Mouse (Mus musculus) embryo, embryonic 11.5 days (tissue): Measurements from ENCODE around the gene Prss12.
"Not testable (repeated sequence)": the region's sequence is repeated elsewhere in the genome, so short reads cannot be mapped to it uniquely, and the experiment has no call there.

Source experiments
- DNase-seq: peaks from one replicate; pipeline ENCODE4 v3.0.0-alpha.2; 2012; ENCODE audit warnings: low read depth, low spot score

Gene Prss12

DNA sequence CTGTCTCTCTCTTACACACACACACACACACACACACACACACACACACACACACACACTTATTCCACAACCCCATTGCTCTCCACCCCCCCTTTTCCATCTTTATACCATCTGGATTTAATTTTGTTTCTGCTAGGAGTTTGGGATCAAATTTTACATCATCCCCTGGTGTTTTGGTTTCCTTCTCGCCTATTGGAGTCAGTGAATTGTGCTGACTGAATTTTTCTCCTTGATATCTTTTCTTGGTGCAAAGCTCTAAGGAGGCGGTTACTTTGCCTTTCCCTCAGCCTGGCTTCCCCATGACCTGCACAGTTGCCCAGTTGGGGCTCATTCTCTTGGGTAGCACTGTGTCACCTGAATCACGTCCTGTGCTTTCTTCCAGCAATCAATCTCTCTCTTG is 30.1 kb downstream of the Prss12 start:
- DNase-seq = no peak

DNA sequence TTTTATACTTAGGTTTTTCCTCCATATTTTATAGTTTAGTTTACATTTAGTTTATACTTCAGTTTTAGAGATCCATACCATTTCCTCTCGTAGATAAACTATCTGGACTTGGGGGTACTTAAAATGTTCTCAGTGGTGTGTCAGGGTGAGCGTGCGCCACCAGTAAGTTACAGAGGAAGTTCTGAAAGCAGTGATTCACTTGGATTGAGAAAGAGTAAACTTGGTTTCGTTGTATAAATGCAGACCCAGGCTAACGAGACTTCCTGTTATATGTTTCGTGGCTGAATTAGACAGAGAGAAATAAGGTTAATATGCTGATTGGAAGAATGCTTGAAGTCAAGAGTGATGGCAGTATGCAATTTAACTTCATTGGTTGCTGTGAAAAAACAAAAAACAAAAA is 34.6 kb downstream of the Prss12 start:
- DNase-seq = no peak

DNA sequence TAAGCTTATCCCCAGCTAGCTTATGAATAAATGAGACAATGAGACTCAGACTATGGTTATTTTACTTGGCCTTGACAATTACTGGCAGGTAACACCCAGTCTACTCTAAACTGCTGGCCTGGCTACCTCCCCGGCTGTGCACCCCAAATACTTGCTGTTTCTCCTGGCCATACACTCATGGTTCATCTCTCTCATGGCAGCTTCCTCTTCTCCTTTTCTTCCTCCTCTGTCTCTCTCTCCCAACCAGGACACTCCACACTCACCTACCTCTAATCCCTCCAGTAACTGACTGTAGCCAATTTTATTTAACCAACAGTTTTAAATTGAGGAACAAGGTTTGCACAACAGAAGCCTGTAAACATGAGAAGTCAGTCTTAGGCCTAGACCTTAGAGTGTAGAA is 45.1 kb downstream of the Prss12 start:
- no peak for DNase-seq

DNA sequence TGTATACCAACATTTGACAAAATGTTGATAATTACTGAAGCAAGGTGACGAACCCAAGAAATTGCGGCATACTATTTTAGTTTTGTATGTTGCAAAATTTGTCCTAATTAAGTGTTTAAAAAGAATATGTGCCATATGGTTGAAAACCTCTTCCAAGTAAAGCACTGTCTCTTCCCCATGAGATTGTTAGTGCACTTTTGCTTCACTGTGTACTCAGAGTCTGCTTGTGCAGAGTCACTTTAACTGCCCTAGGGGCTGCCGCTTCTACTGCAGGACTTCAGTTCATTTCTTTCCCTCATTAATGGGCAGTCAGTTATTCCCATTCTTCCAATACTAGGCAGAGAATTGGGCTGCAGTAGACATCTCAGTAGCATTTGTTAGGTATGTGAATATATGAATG is 46.5 kb downstream of the Prss12 start:
- DNase-seq = no peak

DNA sequence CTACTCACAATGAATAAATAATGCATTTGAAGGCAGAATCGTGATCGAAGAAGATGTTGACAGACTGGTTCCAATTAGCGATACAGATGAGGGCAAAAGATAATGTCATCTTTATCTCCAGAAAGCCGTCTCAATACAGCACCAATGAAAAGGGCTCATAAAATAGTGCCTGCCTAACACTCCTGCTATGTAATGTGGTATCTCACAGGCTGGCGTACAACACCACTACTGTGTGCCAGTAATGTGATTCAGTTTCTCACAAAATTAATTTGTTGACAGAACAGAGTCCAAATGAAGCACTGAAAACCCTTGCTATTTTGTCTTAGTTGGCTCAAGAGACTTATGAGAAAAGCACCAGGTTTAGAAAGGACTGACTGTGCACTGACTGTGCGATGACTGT is 48.4 kb downstream of the Prss12 start:
- no peak for DNase-seq

DNA sequence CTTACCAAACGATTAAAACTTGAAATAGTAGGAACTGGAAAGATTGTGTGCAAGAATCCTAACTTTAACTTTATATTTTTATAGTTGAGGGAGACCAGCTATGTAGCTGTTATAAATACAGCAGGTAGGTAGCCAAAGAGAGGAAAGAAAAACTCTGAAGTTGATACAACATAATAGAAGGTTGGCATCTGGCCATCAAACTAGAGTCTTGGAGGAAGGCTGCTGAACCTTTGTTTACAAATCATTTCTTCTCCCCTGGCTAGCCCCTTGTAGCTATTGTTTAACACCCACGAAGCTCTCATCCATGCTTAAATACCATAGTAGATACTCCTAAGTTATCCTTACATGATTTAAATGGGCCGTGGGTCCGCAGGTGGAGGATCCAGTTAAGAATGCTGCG is 52.1 kb downstream of the Prss12 start:
- DNase-seq = no peak

DNA sequence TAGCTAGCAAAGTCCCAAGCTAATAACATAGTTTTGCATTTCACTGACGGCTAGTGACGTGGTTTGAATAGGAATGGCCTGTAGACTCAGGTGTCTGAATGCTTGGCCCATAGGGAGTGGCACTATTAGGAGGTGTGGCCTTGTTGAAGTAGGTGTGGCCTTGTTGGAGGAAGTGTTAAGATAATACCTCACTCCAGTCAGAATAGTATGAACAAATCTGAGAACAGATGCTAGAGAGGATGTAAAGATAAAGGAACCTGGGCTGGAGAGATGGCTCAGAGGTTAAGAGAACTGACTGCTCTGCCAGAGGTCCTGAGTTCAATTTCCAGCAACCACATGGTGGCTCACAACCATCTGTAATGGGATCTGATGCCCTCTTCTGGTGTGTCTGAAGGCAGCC is 55.1 kb downstream of the Prss12 start:
- not testable (repeated sequence) for DNase-seq

DNA sequence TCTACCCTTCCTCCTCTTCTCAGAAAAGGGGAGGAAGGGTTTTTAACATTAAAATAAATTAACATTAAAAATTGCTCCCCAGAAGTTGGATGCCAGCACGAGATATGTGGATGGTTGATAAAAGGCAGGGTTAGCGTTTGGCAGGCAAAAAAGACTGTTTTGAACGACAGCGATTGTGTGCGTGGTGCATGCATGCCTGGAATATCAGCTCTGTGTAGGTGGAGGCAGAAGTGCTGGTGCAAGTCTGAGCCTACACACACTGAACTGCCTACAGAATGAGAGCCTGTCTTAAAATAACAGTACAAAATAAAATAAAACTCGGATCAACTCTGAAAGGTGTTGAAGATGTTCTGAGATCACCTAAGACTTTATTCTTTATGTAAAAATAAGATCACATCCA is 57.2 kb downstream of the Prss12 start:
- DNase-seq = no peak

DNA sequence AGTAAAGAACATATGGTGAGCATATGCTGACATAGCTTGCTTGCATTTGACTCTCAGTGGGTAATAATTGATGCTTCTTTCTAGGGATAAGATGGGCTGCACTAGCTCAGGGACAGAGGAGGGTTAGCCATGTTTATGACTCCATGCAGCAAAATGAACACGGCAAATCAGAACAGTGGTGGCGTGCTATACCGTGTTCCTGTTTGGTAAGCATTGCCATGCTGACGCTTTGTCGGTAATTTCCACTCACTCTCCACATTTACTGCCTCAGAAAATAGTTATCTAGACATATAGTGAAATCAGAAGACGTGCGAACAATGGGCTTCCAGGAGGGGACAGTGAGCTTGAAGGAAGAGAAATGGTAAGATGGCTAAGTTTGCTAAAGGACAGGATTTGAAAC is 58.1 kb downstream of the Prss12 start:
- DNase-seq = no peak

DNA sequence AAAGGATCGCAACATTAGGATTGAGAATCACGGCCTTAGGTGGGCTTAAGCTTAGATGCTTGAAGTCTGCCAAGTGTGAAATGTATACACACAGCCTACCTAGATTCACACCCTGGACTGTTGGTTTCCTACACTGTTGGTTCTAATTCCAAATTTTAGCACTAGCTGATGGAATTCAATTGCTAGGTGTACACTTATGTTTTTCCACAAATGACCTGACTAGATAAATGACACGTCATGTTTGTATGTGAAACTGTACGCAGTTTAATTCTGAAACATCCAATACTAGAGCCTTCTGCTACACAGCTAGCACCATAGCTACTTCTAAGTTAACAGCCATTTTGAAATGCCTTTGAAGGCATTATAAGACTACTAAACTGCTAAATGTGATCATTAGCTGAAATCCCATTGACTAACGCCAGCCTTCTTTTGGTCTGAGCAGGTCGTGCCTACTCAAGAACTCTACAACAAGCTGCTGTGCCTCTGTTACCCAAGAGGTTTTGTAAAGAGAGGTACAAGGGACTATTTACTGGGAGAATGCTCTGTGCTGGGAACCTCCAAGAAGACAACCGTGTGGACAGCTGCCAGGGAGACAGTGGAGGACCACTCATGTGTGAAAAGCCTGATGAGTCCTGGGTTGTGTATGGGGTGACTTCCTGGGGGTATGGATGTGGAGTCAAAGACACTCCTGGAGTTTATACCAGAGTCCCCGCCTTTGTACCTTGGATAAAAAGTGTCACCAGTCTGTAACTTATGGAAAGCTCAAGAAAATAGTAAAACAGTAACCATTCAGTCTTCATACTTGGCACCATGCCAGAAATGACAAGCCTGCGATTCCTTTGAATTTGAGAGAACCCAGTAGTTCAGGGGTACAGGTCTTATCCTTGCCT is 59.3 kb downstream of the Prss12 start:
- DNase-seq = no peak

DNA sequence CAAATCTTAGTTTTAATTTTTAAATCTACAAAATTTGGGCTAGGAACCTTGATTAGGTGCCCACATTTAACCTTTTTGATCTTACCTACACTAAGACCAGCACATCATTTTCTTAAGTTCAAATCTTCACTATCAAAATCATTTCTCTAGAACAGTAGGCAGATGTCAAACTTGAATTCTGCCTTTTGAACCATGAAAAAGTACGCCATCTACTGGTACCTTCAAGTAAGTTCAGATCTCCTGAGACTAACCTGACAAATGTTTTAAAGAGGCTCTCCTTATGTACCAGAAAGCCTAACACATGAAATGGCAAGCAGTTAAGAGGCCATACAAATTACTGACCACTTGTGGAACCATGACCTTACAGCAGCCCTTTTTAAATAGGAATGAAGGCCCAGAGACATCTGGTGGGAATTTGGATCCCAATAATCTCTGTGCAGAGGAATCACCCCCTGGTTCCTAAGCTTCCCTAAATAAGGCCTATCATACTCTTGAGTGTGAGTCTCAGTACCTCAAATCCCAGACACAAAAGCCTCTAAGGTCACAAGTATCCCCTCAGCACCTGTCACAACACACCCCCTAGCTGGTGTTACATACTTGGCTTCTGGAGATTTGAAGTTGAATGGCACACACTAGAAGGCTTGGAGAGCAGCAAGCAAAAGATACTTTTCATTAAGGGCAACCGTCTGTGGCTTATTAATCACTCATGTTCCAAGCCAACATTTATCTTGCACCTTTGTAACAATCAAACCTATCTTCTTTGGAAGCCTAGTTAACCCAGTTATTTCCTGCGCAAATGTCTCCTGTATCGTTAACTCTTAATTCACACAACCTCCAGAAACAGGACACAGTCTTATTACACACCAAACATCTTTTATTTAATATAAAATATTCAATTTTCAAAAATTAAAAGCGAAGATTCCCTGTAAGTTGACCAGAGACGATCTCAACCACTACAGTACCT is 60.3 kb downstream of the Prss12 start:
- DNase-seq = no peak

DNA sequence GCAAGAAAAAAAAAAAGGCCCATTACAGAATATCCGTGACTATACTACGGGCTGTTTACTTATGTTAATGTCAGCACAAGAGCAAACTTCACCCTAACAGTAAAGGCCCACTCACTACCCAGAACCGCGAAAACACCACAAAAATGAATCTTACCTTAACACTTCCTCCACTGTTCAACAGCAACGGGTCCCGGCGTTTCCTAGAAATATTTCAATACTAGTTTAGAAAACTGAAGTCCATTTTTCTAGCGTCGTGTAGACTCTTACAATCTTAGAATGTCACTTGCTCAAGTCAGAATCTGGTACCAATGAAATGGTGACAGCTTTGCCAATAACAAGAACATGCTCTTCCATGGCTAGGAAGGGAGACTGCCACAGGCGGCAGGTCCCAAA is 60.9 kb downstream of the Prss12 start:
- no peak for DNase-seq

DNA sequence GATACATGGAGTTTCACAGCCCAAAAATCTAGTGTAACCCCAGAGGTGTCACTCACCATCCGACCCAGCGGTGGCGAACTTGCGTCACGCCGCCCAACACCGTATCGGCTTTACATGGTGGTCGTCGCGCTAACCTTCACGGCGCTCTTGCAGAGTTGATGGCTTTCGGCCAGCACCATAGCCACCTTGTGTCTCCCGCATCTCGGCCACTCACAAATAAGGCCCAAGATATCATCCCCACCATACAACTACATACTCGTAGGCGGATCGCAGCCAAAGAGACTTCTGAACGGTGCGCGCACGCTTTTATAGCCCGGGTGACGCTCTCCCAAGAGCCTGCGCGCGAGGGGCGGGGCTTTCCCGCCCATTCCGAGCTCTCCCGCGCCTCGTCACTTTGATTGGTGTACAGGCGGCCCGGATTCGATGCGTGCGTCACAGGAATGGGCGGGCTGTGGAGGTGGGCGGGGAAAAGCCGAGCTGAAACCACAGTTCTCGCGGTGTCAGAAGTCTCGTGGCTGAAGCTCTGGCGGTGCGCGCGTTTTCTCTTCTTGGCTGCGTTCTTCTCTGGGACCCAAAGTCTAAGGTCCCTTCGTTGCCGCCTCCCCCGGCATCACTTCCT is 61.5 kb downstream of the Prss12 start:
- peak; percentile 98 for DNase-seq

DNA sequence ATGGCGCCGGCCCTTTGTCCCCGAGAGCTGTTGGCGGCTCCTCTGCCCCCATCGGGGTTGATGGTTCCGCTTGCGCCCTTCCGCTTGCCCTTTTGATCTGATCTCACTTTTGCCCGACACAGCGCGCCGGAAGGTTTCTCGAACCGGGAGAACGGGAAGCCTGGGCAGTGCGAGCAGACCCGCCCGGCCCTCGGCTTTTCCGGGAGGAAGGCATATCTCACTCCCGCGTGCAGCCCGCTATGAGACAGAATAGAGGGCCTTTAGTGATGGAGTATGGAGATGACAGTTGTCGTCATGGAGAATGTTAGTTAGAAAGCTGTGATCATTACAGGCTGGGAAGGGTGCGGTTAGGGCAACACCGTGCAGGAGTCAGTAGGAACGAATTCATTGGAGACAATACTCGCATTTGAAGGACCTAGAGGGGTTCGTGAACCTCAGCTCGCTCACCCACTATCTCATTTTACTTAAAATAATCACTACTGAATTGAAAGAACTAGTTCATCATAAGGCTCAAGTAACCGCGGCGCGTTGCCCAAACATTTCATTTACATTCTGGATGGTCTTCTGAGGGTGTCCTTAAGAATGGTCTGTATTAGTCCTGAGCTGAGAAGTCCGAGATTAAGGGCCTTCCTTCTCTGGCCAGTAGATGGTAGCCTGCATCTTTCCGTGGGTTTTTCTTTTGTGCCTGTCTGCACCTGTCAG is 62.1 kb downstream of the Prss12 start:
- no peak for DNase-seq

DNA sequence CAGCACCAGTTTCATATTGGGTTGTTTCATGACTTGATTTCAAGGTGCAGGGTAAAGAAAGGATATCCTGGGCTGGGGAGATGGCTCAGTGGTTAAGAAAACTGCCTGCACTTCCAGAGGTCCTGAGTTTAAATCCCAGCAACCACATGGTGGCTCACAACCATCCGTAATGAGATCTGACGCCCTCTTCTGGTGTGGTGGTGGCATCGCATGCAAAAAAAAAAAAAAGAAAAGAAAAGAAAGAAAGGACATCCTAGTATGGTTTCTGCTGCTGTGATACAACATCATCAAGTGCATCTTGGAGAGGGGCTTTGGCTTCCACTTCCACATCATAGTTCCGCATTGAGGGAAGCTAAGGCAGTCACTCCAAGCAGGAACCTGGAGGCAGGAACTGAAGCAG is 65.1 kb downstream of the Prss12 start:
- DNase-seq = no peak

DNA sequence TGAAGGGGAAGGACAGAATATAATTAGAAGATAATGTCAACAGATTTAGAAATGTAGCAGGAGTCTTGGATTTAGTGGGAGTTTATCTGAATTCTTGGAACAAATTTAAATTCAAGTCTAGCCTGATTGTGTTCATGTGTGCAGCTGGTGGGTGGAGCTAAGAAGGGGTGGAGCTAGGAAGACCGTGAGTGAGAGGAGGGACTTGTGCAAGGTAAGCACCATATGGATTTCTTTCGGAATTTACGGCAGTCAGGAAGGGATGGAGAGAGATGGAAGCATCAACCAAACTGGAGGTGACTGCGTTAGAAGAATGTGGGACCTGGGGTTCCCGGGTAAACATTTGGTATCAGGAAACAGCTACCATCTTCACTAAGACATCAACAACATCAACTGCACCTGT is 68.2 kb downstream of the Prss12 start:
- no peak for DNase-seq

DNA sequence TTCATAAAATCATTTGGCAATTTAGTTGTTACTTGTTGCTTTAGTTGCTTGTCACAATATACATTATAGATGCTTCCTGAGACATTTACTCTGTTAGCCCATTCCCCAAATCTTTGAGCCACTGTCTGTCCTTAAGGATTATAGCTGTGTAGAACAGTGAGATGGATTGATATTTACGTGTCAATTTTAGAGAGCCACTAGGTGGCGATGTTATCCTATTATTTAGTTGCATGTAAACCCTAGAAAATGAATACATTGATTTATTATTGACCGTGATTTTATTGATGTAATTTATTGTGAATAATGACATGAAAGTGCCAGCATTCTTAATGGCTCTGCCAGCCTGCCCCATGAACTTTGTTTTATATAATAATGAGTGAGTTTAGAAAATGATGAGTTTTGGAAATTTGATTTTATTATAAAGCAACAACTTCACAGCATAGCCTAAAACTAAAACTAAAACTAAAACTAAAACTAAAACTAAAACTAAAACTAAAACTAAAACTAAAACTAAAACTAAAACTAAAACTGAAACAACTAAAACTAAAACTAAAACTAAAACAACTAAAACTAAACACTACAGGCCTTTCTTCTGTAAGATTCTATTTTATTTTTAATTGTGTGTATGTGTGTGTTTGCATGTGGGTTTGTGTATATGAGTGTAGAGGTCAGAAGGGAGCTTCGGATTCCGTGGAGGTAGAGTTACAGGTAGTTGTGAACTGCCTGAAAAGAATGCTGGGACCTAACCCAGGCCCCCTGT is 69.1 kb downstream of the Prss12 start:
- DNase-seq = no peak

DNA sequence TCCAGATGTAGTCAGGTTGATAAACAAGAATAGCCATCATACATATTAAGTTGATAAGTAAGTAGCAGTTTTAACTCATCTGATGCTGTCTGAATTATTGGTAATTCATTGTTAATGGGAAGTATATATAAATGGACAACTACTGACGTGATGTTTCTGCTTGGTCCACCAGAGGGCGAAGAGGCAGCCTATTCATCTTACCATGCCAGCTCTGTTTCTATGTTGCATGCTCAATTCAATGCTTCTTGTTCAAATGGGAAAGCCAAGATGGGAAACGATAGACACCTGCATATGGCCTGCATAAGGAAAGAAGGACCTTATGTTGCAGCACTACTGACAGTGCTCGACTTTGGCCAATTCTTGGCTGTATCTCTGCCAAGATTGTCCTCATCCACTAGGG is 70.1 kb downstream of the Prss12 start:
- DNase-seq = no peak

DNA sequence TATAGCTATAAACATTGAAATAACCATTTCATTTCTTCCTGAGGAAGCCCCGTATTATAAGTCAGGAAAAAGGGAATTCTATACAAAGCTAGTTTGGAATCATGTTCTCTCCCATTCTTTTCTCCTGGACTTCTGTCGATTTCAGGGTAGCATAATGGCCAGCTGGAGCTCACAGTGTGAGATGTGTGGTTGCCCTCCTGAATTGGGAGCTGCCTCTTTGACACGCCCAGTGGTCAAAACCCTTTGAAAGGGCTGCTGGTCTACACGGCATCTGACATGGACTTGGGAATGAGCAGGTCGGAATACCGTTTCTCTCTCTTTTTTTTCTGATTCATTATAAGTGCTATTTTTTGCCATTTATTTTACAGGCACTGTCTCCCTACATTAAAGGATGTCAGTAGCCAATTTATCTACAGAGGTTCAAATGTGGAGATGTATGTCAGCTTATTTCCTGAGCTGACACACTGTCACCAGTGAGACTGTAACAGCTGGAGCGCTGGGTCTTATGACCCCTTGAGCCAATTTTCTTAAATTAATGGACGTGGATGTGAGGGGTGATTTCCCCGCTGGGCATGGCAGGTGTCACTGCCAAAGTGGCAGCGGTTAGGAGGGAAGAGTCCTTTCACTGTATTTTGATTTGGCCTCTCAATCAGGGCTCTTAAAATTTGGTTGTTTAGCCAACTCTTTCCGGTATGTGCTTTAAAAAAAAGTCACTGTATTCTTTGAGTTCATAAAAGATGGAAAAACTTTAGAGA is 79.8 kb downstream of the Prss12 start:
- DNase-seq = no peak
